Mouse (Mus musculus) right cerebral cortex, postnatal 14 days (tissue): Measurements from ENCODE around the gene Ahcyl2.

ENCODE experiments used
- DNase-seq: peaks from one replicate; pipeline ENCODE4 v3.0.0; 2022

The Ahcyl2 gene

GRCm38 (mm10) chr6:29916530-29917382, 148.9 kb downstream of the Ahcyl2 start, which contains the start of gene Strip2:
Gene Strip2, plus strand, starts transcription at chr6:29917012.
- DNase-seq, result peak; percentile 93

GRCm38 (mm10) chr6:29917383-29917720, 149.5 kb downstream of the Ahcyl2 start:
- DNase-seq, result peak; percentile 14

GRCm38 (mm10) chr6:29917947-29918346, 150.1 kb downstream of the Ahcyl2 start:
- no peak for DNase-seq

GRCm38 (mm10) chr6:29923501-29923900, 155.7 kb downstream of the Ahcyl2 start:
- no peak for DNase-seq

- DNase-seq, result no peak
Measured at GRCm38 (mm10) chr6:29925594-29926219, 157.9 kb downstream of the Ahcyl2 start.

- DNase-seq, result no peak
Measured at GRCm38 (mm10) chr6:29930087-29930486, 162.3 kb downstream of the Ahcyl2 start.

GRCm38 (mm10) chr6:29930665-29931064, 162.9 kb downstream of the Ahcyl2 start:
- DNase-seq, result peak; percentile 18

GRCm38 (mm10) chr6:29931181-29931580, 163.4 kb downstream of the Ahcyl2 start:
- no peak for DNase-seq

- no peak for DNase-seq
Measured at GRCm38 (mm10) chr6:29935741-29936140, 167.9 kb downstream of the Ahcyl2 start.

- DNase-seq, result no peak
Measured at GRCm38 (mm10) chr6:29940428-29940827, 172.6 kb downstream of the Ahcyl2 start.

- no peak for DNase-seq
Measured at GRCm38 (mm10) chr6:29941036-29941435, 173.2 kb downstream of the Ahcyl2 start.

GRCm38 (mm10) chr6:29944465-29944864, 176.7 kb downstream of the Ahcyl2 start:
- no peak for DNase-seq

GRCm38 (mm10) chr6:29946568-29946967, 178.8 kb downstream of the Ahcyl2 start:
- DNase-seq, result no peak

- no peak for DNase-seq
Measured at GRCm38 (mm10) chr6:29947823-29948222, 180.0 kb downstream of the Ahcyl2 start.

- no peak for DNase-seq
Measured at GRCm38 (mm10) chr6:29956749-29957148, 188.9 kb downstream of the Ahcyl2 start.

- DNase-seq, result no peak
Measured at GRCm38 (mm10) chr6:29958669-29959068, 190.9 kb downstream of the Ahcyl2 start.

GRCm38 (mm10) chr6:29961081-29961480, 193.3 kb downstream of the Ahcyl2 start:
- DNase-seq, result peak; percentile 16
